Mouse (Mus musculus) adrenal gland, adult 10 weeks (tissue): ENCODE data around the gene Rpap3. TPM values are rescaled to one million over a fixed set of nuclear protein-coding genes. Genes with fewer than 3 reads are reported as not detected.

ENCODE experiments used
- polyA plus RNA-seq: library from polyadenylated mRNA; stranded (reverse); fragments of 350-450 nt; fragmentation: Illumina TruSeq; extraction: RNeasy Lipid Tissue Mini Kit (QIAGEN cat#74804); gene quantifications from one replicate; pipeline ENCODE4 v1.2.3, GENCODE M21; 2014; ENCODE audit warnings: low read depth, low replicate concordance

Rpap3 gene
- 25.4 TPM for polyA plus RNA-seq

DNA sequence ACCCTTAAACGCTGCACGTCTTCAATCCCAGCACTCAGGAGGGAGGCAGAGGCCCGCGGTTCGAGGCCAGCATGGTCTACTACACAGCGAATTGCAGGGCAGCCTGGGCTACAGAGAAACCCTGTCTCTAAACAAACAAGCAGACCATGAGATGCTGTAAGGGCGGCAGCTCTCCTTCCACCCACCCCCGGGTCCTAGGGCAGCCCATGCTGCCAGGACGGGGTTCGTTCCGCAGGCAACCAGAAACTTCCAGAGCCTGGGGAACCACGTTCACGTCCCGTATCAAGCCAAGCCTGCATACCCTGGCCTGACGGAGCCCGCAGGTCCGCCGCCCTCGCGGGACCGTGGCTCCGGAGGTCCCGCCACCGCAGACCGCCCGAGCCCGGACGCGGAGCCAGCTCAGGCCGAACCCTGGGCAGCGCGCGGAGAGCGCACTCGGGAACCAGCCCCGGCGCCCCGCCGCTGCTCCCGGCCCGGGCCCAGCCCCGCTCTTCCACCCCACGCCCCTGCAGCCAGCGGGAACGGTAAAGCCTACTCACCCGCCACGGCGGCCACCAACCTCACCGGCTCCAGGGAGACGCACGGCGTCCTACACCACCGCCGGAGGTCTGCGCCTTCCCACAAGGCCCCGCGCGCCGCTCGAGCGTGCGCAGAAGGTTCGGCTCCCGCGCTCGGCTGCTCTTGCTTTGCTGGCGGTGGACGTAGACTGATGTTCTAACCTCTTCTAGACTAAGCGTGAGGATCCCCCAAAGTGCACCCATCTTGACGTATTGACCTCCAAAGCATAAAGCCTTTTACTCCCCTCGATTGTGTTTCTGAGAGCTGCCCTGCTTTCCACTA lies at the start of gene Rpap3:
TSS of gene Rpap3 (minus strand) at position 615 of the 840 bp plus-strand sequence.

DNA sequence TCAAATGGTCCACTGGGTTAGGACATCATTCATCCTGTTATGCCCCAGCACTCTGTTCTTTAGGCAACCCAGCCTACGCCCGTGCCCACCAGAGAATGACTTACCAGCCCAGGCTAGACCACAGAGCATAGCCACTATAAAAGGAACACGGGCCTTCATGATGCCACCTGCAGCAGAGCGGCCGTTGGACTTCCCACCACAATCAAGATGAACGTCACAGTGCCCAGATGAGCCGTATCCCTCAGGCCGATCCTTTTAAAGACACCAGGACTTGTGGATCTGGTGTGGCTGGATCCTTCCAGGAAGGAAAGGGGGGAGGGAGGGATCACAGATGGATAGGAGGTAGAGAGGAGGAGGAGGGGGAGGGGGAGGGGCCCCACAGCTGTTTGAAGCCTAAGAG lies 25.5 kb upstream of the Rpap3 start, which contains the start of gene Endou:
TSS of gene Endou (minus strand) at position 229 of the 400 bp plus-strand sequence.

Other genes starting within 250 kb of the Rpap3 start
- gene Endou, start 25.5 kb upstream of the Rpap3 start, polyA plus RNA-seq, result 0.99 TPM
- gene Rapgef3, start 62.1 kb upstream of the Rpap3 start, polyA plus RNA-seq, result 0.70 TPM
- gene Slc48a1, start 72.7 kb upstream of the Rpap3 start, polyA plus RNA-seq, result 86.8 TPM
- gene Hdac7, start 138.7 kb upstream of the Rpap3 start, polyA plus RNA-seq, result 4.1 TPM
- gene Vdr, start 204.8 kb upstream of the Rpap3 start, polyA plus RNA-seq, result 3.0 TPM